Comparison of ENCODE assay signal across 9 mouse cellular contexts in genomic region chr10:8866062-8866642, GRCm38 (mm10). TPM values are rescaled to one million over a fixed set of nuclear protein-coding genes. Genes with fewer than 3 reads are reported as not detected.
A peak's percentile ranks its signal among the peaks of the same experiment; 100 is the strongest.
DNase-seq lines count a peak whose midpoint lies in the region; ATAC-seq and TF ChIP-seq lines count a peak whose summit lies in the region.
"Had no signal": no experiment of that assay in that cellular context is flagged by ENCODE, and none has a peak within 500 bp of the region (broad histone marks: within the 10 kb centered on the region; RNA-seq: fewer than 3 reads in every experiment).

No protein-coding gene starts in this region.

- ATAC-seq in intestine, embryonic 16.5 days: peak; percentile 50
- peak; percentile 52; the same call in 1 of the 2 replicates for ATAC-seq in liver, embryonic 15.5 days (ENCODE audit: insufficient read depth)
- no peak for ATAC-seq in erythroblast, adult 5-6 weeks (replicated peaks; ENCODE audit: low FRiP score, poor library complexity, severe bottlenecking)

- peak overlapping the region; percentile 43; the same call in 1 of the 2 replicates for H3K27ac ChIP-seq in intestine, embryonic 16.5 days (ENCODE audit: low read length)
- no peak overlapping the region for H3K27ac ChIP-seq in liver, embryonic 15.5 days (replicated peaks)
- no peak overlapping the region for H3K27ac ChIP-seq in cerebellum, adult 2 months (ENCODE audit: insufficient read depth, low read length)
- H3K27ac ChIP-seq in left cerebral cortex, adult 2 months: no peak overlapping the region

- no peaks in the 10 kb centered on the region for H3K36me3 ChIP-seq in intestine, embryonic 16.5 days (ENCODE audit: control insufficient read depth, insufficient read depth, low read length)
- no peaks in the 10 kb centered on the region for H3K36me3 ChIP-seq in liver, embryonic 15.5 days (replicated peaks)
- H3K36me3 ChIP-seq: G1E had no signal

- H3K4me3 ChIP-seq in intestine, embryonic 16.5 days (ENCODE audit: low read length): no peak overlapping the region
- H3K4me3 ChIP-seq in liver, embryonic 15.5 days (replicated peaks): no peak overlapping the region
- H3K4me3 ChIP-seq in cerebellum, adult 2 months (replicated peaks; ENCODE audit: insufficient read depth, low read depth, low read length): no peak overlapping the region
- no peak overlapping the region for H3K4me3 ChIP-seq in left cerebral cortex, adult 2 months

- H3K9ac ChIP-seq in intestine, embryonic 16.5 days (ENCODE audit: low read depth, low read length): no peak overlapping the region
- H3K9ac ChIP-seq in liver, embryonic 15.5 days: no peak overlapping the region

- 0 out of 2 replicates have a peak, but pooled peaks cover 3% of the 10 kb centered on the region for H3K4me1 ChIP-seq in intestine, embryonic 16.5 days (ENCODE audit: control insufficient read depth, insufficient read depth, low read length)
- no peaks in the 10 kb centered on the region for H3K4me1 ChIP-seq in liver, embryonic 15.5 days (replicated peaks)
- no peaks in the 10 kb centered on the region for H3K4me1 ChIP-seq in cerebellum, adult 2 months (ENCODE audit: control insufficient read depth, insufficient read depth, low read length)

- TF ChIP-seq CTCF in cerebellum, adult 2 months (IDR thresholded peaks at IDR 0.05; ENCODE audit: borderline replicate concordance, insufficient read depth, low read depth, low read length): no peak
- TF ChIP-seq CTCF in left cerebral cortex, adult 2 months (IDR thresholded peaks at IDR 0.05): no peak

- H3K9me3 ChIP-seq in intestine, embryonic 16.5 days (ENCODE audit: control insufficient read depth, low read length): no peaks in the 10 kb centered on the region
- no peaks in the 10 kb centered on the region for H3K9me3 ChIP-seq in liver, embryonic 15.5 days (replicated peaks)

- DNase-seq in adrenal gland, postnatal 10 days: peak; percentile 50
- peak; percentile 44 to 66 for DNase-seq in gastrocnemius, adult 8-10 months (ENCODE audit: low spot score in 2 of 2)
- no peak for DNase-seq in cerebellum, adult 2 months
- DNase-seq in right cerebral cortex, postnatal 10 days (ENCODE audit: low spot score in 2 of 2): no peak
- DNase-seq in left cerebral cortex, adult 2 months (ENCODE audit: extremely low spot score in 1 of 2, low spot score in 2 of 2): no peak

- no peaks in the 10 kb centered on the region for H3K27me3 ChIP-seq in intestine, embryonic 16.5 days (replicated peaks; ENCODE audit: control insufficient read depth, insufficient read depth, low read length)
- H3K27me3 ChIP-seq in liver, embryonic 15.5 days: no peaks in the 10 kb centered on the region
- no peaks in the 10 kb centered on the region for H3K27me3 ChIP-seq in cerebellum, adult 2 months (ENCODE audit: control insufficient read depth, insufficient read depth, low read length)

- TF ChIP-seq POLR2A in cerebellum, adult 2 months (IDR thresholded peaks at IDR 0.05; ENCODE audit: borderline replicate concordance, insufficient read depth, low read length): no peak

- intact Hi-C loops in left cerebral cortex, adult 2 months (cut with DNase I): no loop called here

- no peak overlapping the region for H3K4me2 ChIP-seq in intestine, embryonic 16.5 days (ENCODE audit: low read depth, low read length)
- no peak overlapping the region for H3K4me2 ChIP-seq in liver, embryonic 15.5 days

- WGBS in intestine, embryonic 16.5 days: 66% methylated on average over 4 of the region's 4 CpGs
- WGBS in liver, embryonic 15.5 days (ENCODE audit: insufficient replicate concordance): 46% methylated on average over 4 of the region's 4 CpGs
- 79% methylated on average over 4 of the region's 4 CpGs for WGBS in cerebellum, adult 2 months

RNA-seq across cellular contexts. Expression of gene Sash1, which starts 19.7 kb away (rescaled TPM):
- 10 to 100 TPM; 47.7 to 50.6 TPM for total RNA-seq in adrenal gland, postnatal 10 days (2021)
- total RNA-seq in gastrocnemius, adult 8-10 months (2022): 10 to 100 TPM in 1 of 4 experiments, 1 to 10 TPM in 3; 5.1 to 10.3 (median 8.0) TPM
- polyA plus RNA-seq in intestine, embryonic 16.5 days (2015; fragmentation: Nextera tagmentation; extraction: Ambion mirVana): 2.3 and 2.8 TPM in 2 replicates
- 0.94 and 0.99 TPM in 2 replicates for polyA plus RNA-seq in liver, embryonic 15.5 days (2015; fragmentation: Nextera tagmentation; extraction: Ambion mirVana)
- polyA plus RNA-seq in cerebellum, adult 2 months (2012; rRNA removed): 26.1 and 28.0 TPM in 2 replicates
- total RNA-seq in erythroblast, adult 5-6 weeks (2015; ENCODE audit: low replicate concordance): 0.38 and 2.1 TPM in 2 replicates
- 1.3 and 1.6 TPM in 2 replicates for total RNA-seq in erythroblast, adult 5-6 weeks (2017; ENCODE audit: low replicate concordance)
- 10 to 100 TPM; 46.9 to 55.4 TPM for total RNA-seq in left cerebral cortex, adult 2 months (2021)
- polyA plus RNA-seq: G1E had no signal

Comparison
In these comparisons a context has a peak if more than half of its experiments do, and no peak if none do; other contexts are left out.
1. DNase-seq: peak in adrenal gland, postnatal 10 days (single experiment) and gastrocnemius, adult 8-10 months (2 of 2); none in cerebellum, adult 2 months (0 of 2), right cerebral cortex, postnatal 10 days (0 of 2) and left cerebral cortex, adult 2 months (0 of 2).
2. RNA of gene Sash1, which starts 19.7 kb away (total RNA-seq): 46.9 to 55.4 TPM in left cerebral cortex, adult 2 months and 47.7 to 50.6 TPM in adrenal gland, postnatal 10 days; 5.1 to 10.3 TPM in gastrocnemius, adult 8-10 months and 0.38 to 2.1 TPM in erythroblast, adult 5-6 weeks; every median in the first group is over 4 times any median in the second.